Mouse (Mus musculus) midbrain, embryonic 14.5 days (tissue): Measurements from ENCODE around the gene Gapdh. TPM values are rescaled to one million over a fixed set of nuclear protein-coding genes. Genes with fewer than 3 reads are reported as not detected.
A peak's percentile ranks its signal among the peaks of the same experiment; 100 is the strongest.

Experiments
- ATAC-seq: fragments of 200-750 bp; cut with Nextera tagmentation; 2 replicates; pipeline ENCODE4 v1.8.0; 2017; ENCODE audit warnings: moderate number of reproducible peaks, moderate library complexity; ENCODE audit not compliant: low FRiP score, low TSS enrichment
- DNase-seq: peaks from one replicate; pipeline ENCODE4 v3.0.0-alpha.2; 2015
- H3K27ac ChIP-seq: fragments of 300-500 bp; sonication (generic); replicated peaks from 2 replicates; pipeline ENCODE4 v1.5.1; 2014; ENCODE audit warnings: mild to moderate bottlenecking, low read depth, low read length, moderate library complexity
- H3K27me3 ChIP-seq: fragments of 300-500 bp; sonication (generic); 2 replicates; pipeline ENCODE4 v1.6.1; 2014; ENCODE audit warnings: low read length, control low read depth, mixed read lengths; ENCODE audit not compliant: control insufficient read depth, insufficient read depth
- H3K36me3 ChIP-seq: fragments of 300-500 bp; sonication (generic); 2 replicates; pipeline ENCODE4 v1.6.1; 2014; ENCODE audit warnings: low read length, control low read depth; ENCODE audit not compliant: control insufficient read depth, insufficient read depth
- H3K4me1 ChIP-seq: fragments of 300-500 bp; sonication (generic); 2 replicates; pipeline ENCODE4 v1.6.1; 2014; ENCODE audit warnings: mild to moderate bottlenecking, antibody characterized with exemption, low read length, control low read depth; ENCODE audit not compliant: control insufficient read depth, insufficient read depth
- H3K4me2 ChIP-seq: fragments of 300-500 bp; sonication (generic); 2 replicates; pipeline ENCODE4 v1.6.1; 2014; ENCODE audit warnings: mild to moderate bottlenecking, low read length, moderate library complexity
- H3K4me3 ChIP-seq: fragments of 300-500 bp; sonication (generic); replicated peaks from 2 replicates; pipeline ENCODE4 v1.5.1; 2014; ENCODE audit warnings: low read depth, low read length
- H3K9ac ChIP-seq: fragments of 300-500 bp; sonication (generic); replicated peaks from 2 replicates; pipeline ENCODE4 v1.6.1; 2014; ENCODE audit warnings: mild to moderate bottlenecking, low read length, moderate library complexity
- H3K9me3 ChIP-seq: fragments of 300-500 bp; sonication (generic); 2 replicates; pipeline ENCODE4 v1.6.1; 2016; ENCODE audit warnings: low read length, control low read depth, mixed read lengths; ENCODE audit not compliant: control insufficient read depth
- WGBS: fragments of 180-500 bp; shearing (Covaris S2); extraction: QIAGEN DNeasy Blood & Tissue Kit; methylation state at CpG from one replicate; pipeline ENCODE4 v1.1.7; 2014; 5-methylcytosine and 5-hydroxymethylcytosine counted together
- polyA plus RNA-seq: library from polyadenylated mRNA; unstranded; fragments of >200 nt; fragmentation: Nextera tagmentation; extraction: Ambion mirVana; gene quantifications from 2 replicates; pipeline ENCODE4 v1.2.1, GENCODE M21; 2014

Gene Gapdh
- polyA plus RNA-seq, 1 experiment from 2014 or later, result 1,501 TPM

DNA sequence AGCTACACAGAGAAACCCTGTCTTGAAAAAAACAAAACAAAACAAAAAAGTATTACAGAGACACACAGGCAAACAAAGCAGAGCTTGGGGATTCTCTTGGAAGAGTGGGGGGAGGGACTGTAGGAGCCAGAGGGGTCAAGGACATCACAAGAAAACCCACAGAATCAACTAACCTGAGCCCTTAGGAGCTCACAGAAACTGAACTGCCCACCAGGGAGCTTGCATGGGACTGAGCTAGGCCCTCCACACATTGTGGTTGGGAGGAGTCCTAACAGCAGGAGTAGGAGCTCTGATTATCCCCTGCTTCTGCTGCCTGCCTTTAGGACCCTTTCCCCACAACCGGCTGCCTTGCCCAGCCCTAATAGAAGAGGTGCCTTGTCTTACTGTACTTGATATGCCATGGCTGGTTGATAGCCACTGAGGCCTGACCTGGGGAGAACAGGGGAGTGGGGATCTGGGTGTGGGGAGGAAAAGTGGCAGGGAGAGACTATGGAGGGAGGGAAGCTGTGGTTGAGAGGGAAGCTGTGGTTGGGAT, 29.3 kb upstream of the Gapdh start:
- no peak overlapping the region for H3K4me2 ChIP-seq
- no peak overlapping the region for H3K4me3 ChIP-seq
- peaks cover 14% of the 10 kb centered on the region; the same call in 1 of the 2 replicates for H3K4me1 ChIP-seq
- no peak overlapping the region for H3K9ac ChIP-seq
- DNase-seq (no peak), ATAC-seq (no peak)
- WGBS, result 15% methylated on average over 1 of the region's 1 CpGs
- no peaks in the 10 kb centered on the region for H3K27me3 ChIP-seq
- H3K36me3 ChIP-seq, result peaks cover 20% of the 10 kb centered on the region; the same call in 1 of the 2 replicates
- H3K27ac ChIP-seq, result no peak overlapping the region
- H3K9me3 ChIP-seq, result no peaks in the 10 kb centered on the region

DNA sequence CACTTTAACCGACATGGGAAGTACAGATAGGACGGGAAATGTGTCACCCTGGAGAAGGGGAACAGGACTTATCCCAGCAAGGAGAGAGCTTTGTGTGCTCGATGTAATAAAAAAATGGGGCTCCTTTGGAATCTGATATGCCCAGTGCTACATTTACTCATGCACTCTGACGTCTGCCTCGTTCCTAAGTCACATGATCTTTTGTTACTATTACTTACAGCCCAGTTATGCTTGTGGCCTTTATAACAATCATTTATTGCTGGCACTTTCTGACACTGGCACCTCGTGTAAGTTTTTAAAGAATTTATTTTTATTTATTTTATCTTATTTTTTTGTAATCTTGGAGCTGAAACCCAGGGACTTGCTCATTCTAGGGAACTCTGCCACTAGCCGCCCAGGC, 27.1 kb upstream of the Gapdh start:
- 90% methylated on average over 7 of the region's 7 CpGs for WGBS
- Histone ChIP-seq H3K4me2 (peak overlapping the region; percentile 15; the same call in 1 of the 2 replicates), H3K4me3 (no peak overlapping the region), H3K9ac (no peak overlapping the region), H3K27me3 (no peaks in the 10 kb centered on the region), H3K27ac (no peak overlapping the region), H3K4me1 (peaks cover 14% of the 10 kb centered on the region; the same call in 1 of the 2 replicates), H3K36me3 (peaks cover 31% of the 10 kb centered on the region), H3K9me3 (no peaks in the 10 kb centered on the region)
- no peak for ATAC-seq
- DNase-seq, result no peak

DNA sequence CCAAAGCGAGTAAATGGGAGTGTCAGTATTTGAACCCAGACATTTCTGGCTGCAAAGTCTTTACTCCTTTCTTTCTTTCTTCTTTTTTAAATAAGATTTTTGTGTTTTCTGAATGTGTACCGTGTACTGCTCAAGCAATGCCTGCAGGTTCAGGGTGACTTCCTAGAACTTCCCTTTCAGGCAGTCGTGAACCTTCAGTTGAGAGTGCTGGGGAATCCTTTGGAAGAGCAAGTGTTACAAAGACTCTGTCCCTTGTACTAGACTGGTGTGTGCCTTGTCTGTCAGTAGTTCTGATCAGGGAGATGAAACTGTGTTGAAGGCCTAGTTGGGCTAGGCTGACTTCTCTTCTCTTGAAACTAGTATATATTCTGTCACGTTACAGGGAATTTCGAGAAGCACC, 26.6 kb upstream of the Gapdh start:
- no peaks in the 10 kb centered on the region for H3K9me3 ChIP-seq
- no peak for ATAC-seq

DNA sequence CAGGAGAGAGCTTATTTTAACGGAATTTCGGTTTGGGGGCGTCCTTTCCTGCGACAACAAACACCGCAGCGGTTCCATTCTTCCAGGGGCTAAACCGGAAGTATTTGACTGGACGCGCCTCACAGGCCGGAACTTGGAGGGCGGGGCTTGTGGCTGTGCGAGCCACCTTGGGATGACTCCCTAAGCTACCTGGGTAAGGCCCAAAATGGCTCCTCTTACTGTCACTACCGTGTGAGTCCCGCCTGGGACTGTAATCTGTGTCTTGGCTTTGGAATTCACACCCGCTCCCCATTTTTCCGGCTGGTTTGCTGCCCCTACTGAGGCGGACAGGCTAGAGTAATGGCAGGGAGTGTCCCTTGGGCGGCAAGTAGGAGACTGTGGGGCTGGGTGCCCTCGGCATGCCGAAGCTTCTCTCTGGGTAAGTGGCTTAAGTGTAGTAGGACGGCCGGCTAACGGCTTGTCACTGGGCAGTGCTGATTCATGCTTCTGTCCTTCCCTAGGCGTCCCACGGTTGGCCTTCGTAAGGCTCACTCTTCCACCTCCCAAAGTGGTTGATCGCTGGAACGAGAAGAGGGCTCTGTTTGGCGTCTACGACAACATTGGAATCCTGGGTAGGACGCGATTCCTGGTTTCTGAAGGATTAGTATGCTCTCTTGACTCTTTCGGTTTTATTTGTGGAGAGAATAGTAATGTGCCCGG, 25.9 kb upstream of the Gapdh start:
- Histone ChIP-seq H3K4me1 (peaks cover 14% of the 10 kb centered on the region; the same call in 1 of the 2 replicates), H3K4me3 (peak overlapping the region; percentile 69), H3K36me3 (peaks cover 41% of the 10 kb centered on the region), H3K27ac (peak overlapping the region; percentile 99), H3K27me3 (no peaks in the 10 kb centered on the region), H3K9me3 (no peaks in the 10 kb centered on the region), H3K4me2 (peak overlapping the region; percentile 71), H3K9ac (peak overlapping the region; percentile 68)
- WGBS, result under 1% methylated on average over 34 of the region's 34 CpGs
- DNase-seq (peak; percentile 97), ATAC-seq (peak; percentile 92)

More for the DNA sequence above, 26.6 kb upstream of the Gapdh start:
- H3K36me3 ChIP-seq, result peaks cover 34% of the 10 kb centered on the region
- peak overlapping the region; percentile 99; the same call in 1 of the 2 replicates for H3K27ac ChIP-seq
- H3K4me1 ChIP-seq, result peaks cover 14% of the 10 kb centered on the region; the same call in 1 of the 2 replicates
- peak overlapping the region; percentile 71 for H3K4me2 ChIP-seq
- peak overlapping the region; percentile 69 for H3K4me3 ChIP-seq
- DNase-seq, result no peak
- 49% methylated on average over 5 of the region's 5 CpGs for WGBS
- peak overlapping the region; percentile 68 for H3K9ac ChIP-seq
- no peaks in the 10 kb centered on the region for H3K27me3 ChIP-seq

DNA sequence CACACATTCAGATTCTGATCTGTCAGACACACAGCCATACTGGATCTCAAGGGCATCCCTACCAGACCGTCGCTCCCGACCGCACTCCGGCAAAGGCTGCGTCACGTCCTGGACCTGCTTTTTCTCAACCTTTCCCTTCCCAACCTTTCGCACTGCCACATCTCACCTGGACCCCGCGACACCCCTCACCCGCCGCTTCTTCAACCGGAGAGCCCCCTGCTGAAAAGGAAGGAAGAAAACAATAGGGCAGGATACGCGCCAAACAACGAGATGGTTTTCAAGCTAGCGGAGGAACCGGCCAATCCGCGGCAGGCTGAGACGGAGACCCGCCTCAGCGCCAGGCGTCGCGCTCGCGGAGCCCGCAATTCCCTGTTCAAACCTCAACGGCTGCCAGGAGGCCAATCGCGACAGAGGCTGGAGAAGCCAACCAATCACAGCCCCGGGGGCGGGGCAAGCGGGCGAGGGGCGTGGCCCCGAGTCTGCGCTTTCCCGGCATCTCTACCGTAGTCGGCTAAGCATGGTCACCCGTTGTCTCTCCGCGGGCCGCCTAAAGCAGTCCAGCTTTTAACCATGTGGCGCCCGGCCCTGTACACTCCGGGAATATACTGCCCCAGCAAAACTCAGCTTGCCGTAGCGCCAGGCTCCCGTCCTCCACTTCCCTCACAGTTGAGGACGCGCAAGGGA, 25.2 kb upstream of the Gapdh start, which contains the start of the genes Ncapd2 and Mrpl51:
TSS of gene Ncapd2 (minus strand) at position 370 of the 684 bp plus-strand sequence.
TSS of gene Mrpl51 (plus strand) at position 470 of the 684 bp plus-strand sequence.
- peaks cover 48% of the 10 kb centered on the region for H3K36me3 ChIP-seq
- DNase-seq, result peak; percentile 99
- peak; percentile 97 for ATAC-seq
- peaks cover 14% of the 10 kb centered on the region; the same call in 1 of the 2 replicates for H3K4me1 ChIP-seq
- under 1% methylated on average over 54 of the region's 54 CpGs for WGBS
- peak within 1 kb of the TSS; percentile 68 for H3K9ac ChIP-seq
- H3K4me2 ChIP-seq, result peak within 1 kb of the TSS; percentile 71
- H3K27ac ChIP-seq, result peak within 1 kb of the TSS; percentile 99
- H3K4me3 ChIP-seq, result peak within 1 kb of the TSS; percentile 69
- H3K27me3 ChIP-seq, result no peaks in the 10 kb centered on the region
- no peaks in the 10 kb centered on the region for H3K9me3 ChIP-seq

DNA sequence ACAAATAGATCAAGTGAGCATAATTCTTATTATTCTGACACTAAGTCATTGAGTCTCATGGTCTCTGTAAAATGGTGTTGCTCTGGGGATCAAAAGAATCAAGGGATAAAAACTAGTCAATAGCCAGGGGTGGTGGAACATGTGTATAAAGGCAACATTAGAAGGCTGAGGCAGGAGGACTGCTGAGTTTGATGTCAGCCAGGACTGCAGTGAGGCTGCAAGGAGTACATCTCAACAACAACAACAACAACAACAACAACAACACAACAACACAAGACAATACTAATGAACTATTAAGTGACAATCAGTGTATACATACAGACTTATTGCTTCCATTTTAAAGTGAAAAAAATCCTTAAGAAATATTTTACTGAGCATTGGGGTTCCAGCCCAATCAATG, 24.5 kb upstream of the Gapdh start:
- Histone ChIP-seq H3K27me3 (no peaks in the 10 kb centered on the region), H3K9ac (peak overlapping the region; percentile 62), H3K4me2 (peak overlapping the region; percentile 71), H3K4me1 (peaks cover 13% of the 10 kb centered on the region; the same call in 1 of the 2 replicates), H3K9me3 (no peaks in the 10 kb centered on the region), H3K27ac (peak overlapping the region; percentile 99), H3K4me3 (peak overlapping the region; percentile 69), H3K36me3 (peaks cover 54% of the 10 kb centered on the region)
- ATAC-seq (no peak), DNase-seq (peak; percentile 14)

DNA sequence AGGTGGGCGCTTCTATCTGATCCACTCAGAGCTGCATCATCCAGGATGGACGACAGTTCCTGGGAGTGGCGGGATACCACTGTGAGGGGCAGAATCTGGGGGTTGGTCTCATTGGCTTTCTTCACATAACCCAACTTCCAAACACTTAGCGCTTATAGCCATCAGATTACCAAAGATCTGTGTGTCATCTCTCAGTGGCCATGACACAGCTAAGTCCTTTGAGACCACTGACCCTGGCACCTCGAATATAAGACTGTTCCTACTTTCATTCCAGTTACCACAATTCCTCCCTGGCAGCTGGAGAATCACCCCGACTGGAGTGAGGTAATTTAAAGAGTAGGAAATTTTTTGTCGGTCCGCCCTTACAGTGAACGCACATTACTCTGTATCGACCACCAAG, 19.9 kb upstream of the Gapdh start:
- no peak overlapping the region for H3K27ac ChIP-seq
- 95% methylated on average over 10 of the region's 10 CpGs for WGBS
- DNase-seq (no peak), ATAC-seq (no peak)
- H3K4me2 ChIP-seq, result no peak overlapping the region
- H3K36me3 ChIP-seq, result peaks cover 81% of the 10 kb centered on the region
- H3K4me1 ChIP-seq, result 0 out of 2 replicates have a peak, but pooled peaks cover 3% of the 10 kb centered on the region
- H3K9me3 ChIP-seq, result no peaks in the 10 kb centered on the region
- H3K4me3 ChIP-seq, result no peak overlapping the region
- no peak overlapping the region for H3K9ac ChIP-seq
- H3K27me3 ChIP-seq, result no peaks in the 10 kb centered on the region

DNA sequence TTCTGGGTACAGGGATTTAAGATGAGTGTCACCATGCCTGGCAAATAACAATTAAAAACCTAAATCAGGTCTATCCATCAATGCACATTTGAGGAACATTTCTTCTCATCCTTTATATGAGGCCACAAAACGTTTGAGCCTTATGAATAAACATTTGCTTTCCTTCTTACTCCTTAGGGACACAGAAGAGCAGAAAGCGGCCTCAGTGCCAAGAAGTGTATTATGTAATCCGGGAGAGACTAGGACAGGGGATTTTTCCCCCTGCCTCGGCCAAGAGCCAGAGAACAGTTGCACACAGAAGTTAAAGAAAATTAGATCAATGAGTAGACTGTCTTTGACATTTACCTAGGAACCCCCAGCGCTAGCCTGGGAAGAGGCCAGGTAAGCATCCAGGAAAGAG, 15.9 kb upstream of the Gapdh start:
- Histone ChIP-seq H3K27me3 (no peaks in the 10 kb centered on the region), H3K36me3 (peaks cover 96% of the 10 kb centered on the region), H3K4me3 (no peak overlapping the region), H3K9ac (no peak overlapping the region), H3K27ac (no peak overlapping the region), H3K4me2 (no peak overlapping the region), H3K4me1 (no peaks in the 10 kb centered on the region), H3K9me3 (no peaks in the 10 kb centered on the region)
- 63% methylated on average over 5 of the region's 5 CpGs for WGBS
- no peak for ATAC-seq
- DNase-seq, result no peak
